Mouse (Mus musculus) midbrain, embryonic 16.5 days (tissue): ENCODE measurements around the gene Fam118b. TPM values are rescaled to one million over a fixed set of nuclear protein-coding genes. Genes with fewer than 3 reads are reported as not detected.

ENCODE experiments used
- ATAC-seq: fragments of 200-750 bp; cut with Nextera tagmentation; 2 replicates; pipeline ENCODE4 v1.8.0; 2017; ENCODE audit warnings: moderate TSS enrichment
- H3K27ac ChIP-seq: fragments of 300-500 bp; sonication (generic); 2 replicates; pipeline ENCODE4 v1.5.1; 2014; ENCODE audit warnings: mild to moderate bottlenecking, low read length, mixed read lengths
- H3K27me3 ChIP-seq: fragments of 300-500 bp; sonication (generic); 2 replicates; pipeline ENCODE4 v1.6.1; 2014; ENCODE audit warnings: low read depth, low read length, mixed read lengths; ENCODE audit not compliant: control insufficient read depth, insufficient read depth
- H3K36me3 ChIP-seq: fragments of 300-500 bp; sonication (generic); 2 replicates; pipeline ENCODE4 v1.6.1; 2014; ENCODE audit warnings: mild to moderate bottlenecking, low read length, moderate library complexity, mixed read lengths; ENCODE audit not compliant: control insufficient read depth, insufficient read depth
- H3K4me1 ChIP-seq: fragments of 300-500 bp; sonication (generic); 2 replicates; pipeline ENCODE4 v1.6.1; 2014; ENCODE audit warnings: mild to moderate bottlenecking, low read length, mixed read lengths; ENCODE audit not compliant: control insufficient read depth, insufficient read depth
- H3K4me2 ChIP-seq: fragments of 300-500 bp; sonication (generic); 2 replicates; pipeline ENCODE4 v1.6.1; 2014; ENCODE audit warnings: mild to moderate bottlenecking, low read length, mixed read lengths
- H3K4me3 ChIP-seq: fragments of 300-500 bp; sonication (generic); 2 replicates; pipeline ENCODE4 v1.5.1; 2014; ENCODE audit warnings: low read depth, mild to moderate bottlenecking, low read length, moderate library complexity, mixed read lengths
- H3K9ac ChIP-seq: fragments of 300-500 bp; sonication (generic); 2 replicates; pipeline ENCODE4 v1.6.1; 2014; ENCODE audit warnings: low read depth, low read length, mixed read lengths
- H3K9me3 ChIP-seq: fragments of 300-500 bp; sonication (generic); replicated peaks from 2 replicates; pipeline ENCODE4 v1.6.1; 2014; ENCODE audit warnings: mild to moderate bottlenecking, low read length, mixed read lengths; ENCODE audit not compliant: control insufficient read depth, poor library complexity, severe bottlenecking
- WGBS: fragments of 180-500 bp; shearing (Covaris S2); extraction: QIAGEN DNeasy Blood & Tissue Kit; methylation state at CpG from one replicate; pipeline ENCODE4 v1.1.7; 2014; 5-methylcytosine and 5-hydroxymethylcytosine counted together
- polyA plus RNA-seq: library from polyadenylated mRNA; unstranded; fragments of >200 nt; fragmentation: Nextera tagmentation; extraction: Ambion mirVana; gene quantifications from 2 replicates; pipeline ENCODE4 v1.2.1, GENCODE M21; 2015

Gene Fam118b
- polyA plus RNA-seq, 1 experiment from 2014 or later, result 59.1 TPM

DNA sequence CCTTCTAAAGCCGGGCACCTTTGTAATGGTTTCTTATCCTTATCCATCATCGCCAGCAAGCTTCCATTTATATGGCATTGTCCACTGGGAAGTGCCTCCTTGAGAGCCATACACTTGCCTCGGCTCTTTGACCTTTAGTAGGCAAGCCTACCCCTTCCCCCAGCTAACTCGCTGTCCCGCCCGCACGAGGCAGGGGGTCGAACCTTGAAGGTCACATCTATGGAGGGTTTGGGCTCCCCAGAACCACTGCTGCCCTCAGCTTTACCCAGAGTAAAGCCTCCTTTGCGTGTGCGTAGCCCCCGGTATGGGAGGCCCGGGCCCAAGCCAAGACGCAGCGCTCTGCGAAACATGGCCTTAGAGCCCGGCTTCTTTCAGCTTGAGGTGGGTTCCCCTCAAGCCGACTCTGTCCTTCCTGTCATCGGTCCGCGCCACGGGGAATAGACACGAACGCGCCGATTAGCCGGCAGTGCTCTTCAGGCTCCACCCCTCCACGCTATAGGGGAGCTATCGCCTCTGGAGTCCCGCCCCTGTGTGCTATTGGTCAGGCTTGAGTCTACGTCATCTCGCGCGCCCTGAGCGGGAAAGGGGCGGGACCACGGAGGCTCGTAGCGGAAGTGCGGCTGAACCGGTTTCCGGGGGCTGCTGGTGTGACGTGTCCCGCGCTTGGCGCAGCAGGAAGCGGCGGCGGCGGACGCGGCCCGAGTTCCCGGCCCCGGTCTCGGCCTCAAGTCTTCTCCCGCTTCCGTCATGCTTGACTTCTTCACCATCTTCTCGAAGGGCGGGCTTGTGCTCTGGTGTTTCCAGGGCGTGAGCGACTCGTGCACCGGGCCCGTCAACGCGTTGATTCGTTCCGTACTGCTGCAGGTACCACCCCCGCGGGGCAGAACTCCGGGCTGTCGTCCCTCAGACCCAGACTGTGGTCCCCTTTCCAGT, 56.8 kb downstream of the Fam118b start, which contains the start of gene Foxred1:
Foxred1 (minus strand) TSS at position 514 of the 933 bp plus-strand sequence.
- peaks cover 28% of the 10 kb centered on the region for H3K36me3 ChIP-seq
- H3K4me1 ChIP-seq, result peaks cover 17% of the 10 kb centered on the region
- peak within 1 kb of the TSS; percentile 93 for H3K9ac ChIP-seq
- WGBS, result 1% methylated on average over 59 of the region's 72 CpGs
- peak within 1 kb of the TSS; percentile 95 for H3K27ac ChIP-seq
- H3K4me3 ChIP-seq, result peak within 1 kb of the TSS; percentile 60
- no peaks in the 10 kb centered on the region for H3K9me3 ChIP-seq
- peak; percentile 99 for ATAC-seq
- peak within 1 kb of the TSS; percentile 93 for H3K4me2 ChIP-seq
- no peaks in the 10 kb centered on the region for H3K27me3 ChIP-seq

GRCm38 (mm10) chr9:35204421-35204820, 63.2 kb downstream of the Fam118b start:
- no peaks in the 10 kb centered on the region for H3K9me3 ChIP-seq
- H3K36me3 ChIP-seq, result peaks cover 21% of the 10 kb centered on the region
- 93% methylated on average over 2 of the region's 2 CpGs for WGBS
- no peak overlapping the region for H3K4me3 ChIP-seq
- ATAC-seq, result no peak
- no peaks in the 10 kb centered on the region for H3K27me3 ChIP-seq
- H3K4me1 ChIP-seq, result peaks cover 8% of the 10 kb centered on the region
- H3K4me2 ChIP-seq, result no peak overlapping the region
- H3K9ac ChIP-seq, result no peak overlapping the region
- H3K27ac ChIP-seq, result no peak overlapping the region

GRCm38 (mm10) chr9:35203536-35203935, 64.1 kb downstream of the Fam118b start:
- Histone ChIP-seq H3K27me3 (no peaks in the 10 kb centered on the region), H3K4me1 (peaks cover 8% of the 10 kb centered on the region), H3K9me3 (no peaks in the 10 kb centered on the region), H3K36me3 (peaks cover 21% of the 10 kb centered on the region), H3K9ac (no peak overlapping the region), H3K27ac (no peak overlapping the region; the same call in 1 of the 2 replicates), H3K4me2 (no peak overlapping the region), H3K4me3 (no peak overlapping the region)
- WGBS, result 78% methylated on average over 3 of the region's 3 CpGs
- ATAC-seq, result no peak

GRCm38 (mm10) chr9:35200529-35201060, 67.0 kb downstream of the Fam118b start:
- Histone ChIP-seq H3K4me1 (peaks cover 8% of the 10 kb centered on the region), H3K27ac (no peak overlapping the region), H3K36me3 (peaks cover 12% of the 10 kb centered on the region; the same call in 1 of the 2 replicates), H3K9me3 (no peaks in the 10 kb centered on the region), H3K27me3 (no peaks in the 10 kb centered on the region), H3K4me2 (peak overlapping the region; percentile 87), H3K9ac (peak overlapping the region; percentile 76), H3K4me3 (peak overlapping the region; percentile 58)
- ATAC-seq, result 0 out of 2 replicates have a peak, but pooled peaks have one; percentile 4
- 52% methylated on average over 9 of the region's 9 CpGs for WGBS

- peaks cover 6% of the 10 kb centered on the region; the same call in 1 of the 2 replicates for H3K36me3 ChIP-seq
- H3K9me3 ChIP-seq, result no peaks in the 10 kb centered on the region
- H3K4me3 ChIP-seq, result peak within 1 kb of the TSS; percentile 58
- 0% methylated on average over 24 of the region's 44 CpGs for WGBS
- peak within 1 kb of the TSS; percentile 56; the same call in 1 of the 2 replicates for H3K27ac ChIP-seq
- H3K4me1 ChIP-seq, result peaks cover 8% of the 10 kb centered on the region
- no peaks in the 10 kb centered on the region for H3K27me3 ChIP-seq
- H3K9ac ChIP-seq, result peak within 1 kb of the TSS; percentile 76
- peak within 1 kb of the TSS; percentile 87 for H3K4me2 ChIP-seq
- peak; percentile 89 for ATAC-seq
These were observed 67.7 kb downstream of the Fam118b start, which contains the start of the genes Srpr and Tirap for GRCm38 (mm10) chr9:35199772-35200471. TSS of gene Srpr (plus strand) at chr9:35200175. TSS of gene Tirap (minus strand) at chr9:35200291.

DNA sequence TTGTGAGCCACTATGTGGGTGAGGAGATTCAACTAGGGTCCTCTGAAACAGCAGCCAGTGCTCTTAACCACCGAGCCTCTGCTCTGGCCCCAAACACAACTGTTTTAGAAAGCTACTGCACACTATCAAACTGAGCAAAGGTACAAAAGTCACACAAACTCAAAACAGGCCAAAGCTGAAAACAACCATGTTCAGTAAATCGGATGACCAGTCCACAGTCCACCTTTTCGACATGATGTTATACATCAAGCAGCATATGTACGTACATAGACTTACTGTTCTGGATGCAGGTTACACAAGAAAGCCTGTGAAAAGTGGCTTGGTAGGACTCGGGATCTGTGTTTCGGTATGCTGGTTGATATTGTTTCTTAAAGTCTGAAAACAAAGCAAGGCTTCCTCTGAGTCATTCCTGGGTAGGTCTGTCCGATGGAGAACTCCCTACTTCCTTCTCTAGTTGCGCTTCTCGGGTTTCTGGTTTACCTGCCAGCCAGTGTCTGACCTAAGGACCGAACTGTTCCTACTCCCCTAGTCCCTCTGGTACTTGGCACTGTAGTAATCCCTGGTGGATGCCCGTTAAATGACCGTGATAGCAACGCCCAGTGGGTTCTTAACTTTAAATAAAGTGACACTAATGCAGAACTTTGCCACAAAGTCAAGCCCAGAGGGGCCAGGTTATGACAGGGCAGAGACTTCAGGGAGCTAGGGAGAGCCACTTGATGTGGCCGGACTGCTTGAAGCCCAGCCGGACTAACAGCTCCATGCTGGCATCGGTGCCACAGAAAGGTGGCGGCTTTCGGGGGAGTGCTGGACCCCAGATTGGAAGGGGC, 68.4 kb downstream of the Fam118b start:
- Histone ChIP-seq H3K4me3 (peak overlapping the region; percentile 58), H3K4me1 (peaks cover 8% of the 10 kb centered on the region), H3K36me3 (no peaks in the 10 kb centered on the region), H3K9ac (peak overlapping the region; percentile 76), H3K27ac (peak overlapping the region; percentile 56; the same call in 1 of the 2 replicates), H3K27me3 (no peaks in the 10 kb centered on the region), H3K4me2 (peak overlapping the region; percentile 87), H3K9me3 (no peaks in the 10 kb centered on the region)
- peak; percentile 74 for ATAC-seq
- 26% methylated on average over 18 of the region's 18 CpGs for WGBS

DNA sequence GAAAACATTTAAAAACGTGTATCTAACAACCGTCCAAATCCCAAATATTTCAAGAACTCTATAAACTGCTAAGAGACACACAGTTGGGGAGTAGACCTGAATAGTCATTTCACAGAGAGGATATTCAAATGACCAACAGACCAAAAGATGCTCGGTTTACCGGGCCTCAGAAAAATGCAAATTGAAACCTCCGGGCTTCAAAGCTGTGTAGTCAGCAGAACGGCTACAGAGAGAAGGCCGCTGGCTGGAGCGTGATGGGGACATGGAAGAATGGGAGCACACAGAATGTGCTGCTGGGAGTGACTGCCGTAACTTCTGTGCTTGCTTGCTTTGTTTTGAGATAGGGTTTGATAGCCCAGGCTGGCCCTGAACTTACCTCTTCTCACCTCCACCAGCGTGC, 69.3 kb downstream of the Fam118b start:
- 66% methylated on average over 10 of the region's 10 CpGs for WGBS
- H3K9ac ChIP-seq, result no peak overlapping the region
- ATAC-seq, result no peak

GRCm38 (mm10) chr9:35197625-35198024, 70.0 kb downstream of the Fam118b start:
- Histone ChIP-seq H3K4me2 (no peak overlapping the region), H3K36me3 (no peaks in the 10 kb centered on the region), H3K4me1 (peaks cover 8% of the 10 kb centered on the region), H3K9ac (no peak overlapping the region), H3K27ac (no peak overlapping the region), H3K27me3 (no peaks in the 10 kb centered on the region), H3K9me3 (no peaks in the 10 kb centered on the region), H3K4me3 (no peak overlapping the region)
- WGBS, result 90% methylated on average over 3 of the region's 3 CpGs
- ATAC-seq, result no peak

More for the DNA sequence above, 69.3 kb downstream of the Fam118b start:
- no peaks in the 10 kb centered on the region for H3K36me3 ChIP-seq
- no peak overlapping the region for H3K4me3 ChIP-seq
- H3K27ac ChIP-seq, result no peak overlapping the region
- no peaks in the 10 kb centered on the region for H3K9me3 ChIP-seq
- no peaks in the 10 kb centered on the region for H3K27me3 ChIP-seq
- no peak overlapping the region for H3K4me2 ChIP-seq
- peaks cover 8% of the 10 kb centered on the region for H3K4me1 ChIP-seq
